Mouse (Mus musculus) embryo, embryonic 11.5 days (tissue): ENCODE data around the gene Pbx1.
A peak's percentile ranks its signal among the peaks of the same experiment; 100 is the strongest.
"Not testable (repeated sequence)": the region's sequence is repeated elsewhere in the genome, so short reads cannot be mapped to it uniquely, and the experiment has no call there.

Source experiments
- DNase-seq: peaks from one replicate; pipeline ENCODE4 v3.0.0-alpha.2; 2012; ENCODE audit warnings: low read depth, low spot score

The Pbx1 gene

GRCm38 (mm10) chr1:168432232-168432280, at the start of gene Pbx1:
TSS of gene Pbx1 (minus strand) at chr1:168432270.
- not testable (repeated sequence) for DNase-seq

GRCm38 (mm10) chr1:168479626-168480025, 47.6 kb upstream of the Pbx1 start:
- DNase-seq: no peak

- no peak for DNase-seq
Measured at GRCm38 (mm10) chr1:168478829-168479228, 46.8 kb upstream of the Pbx1 start.

DNA sequence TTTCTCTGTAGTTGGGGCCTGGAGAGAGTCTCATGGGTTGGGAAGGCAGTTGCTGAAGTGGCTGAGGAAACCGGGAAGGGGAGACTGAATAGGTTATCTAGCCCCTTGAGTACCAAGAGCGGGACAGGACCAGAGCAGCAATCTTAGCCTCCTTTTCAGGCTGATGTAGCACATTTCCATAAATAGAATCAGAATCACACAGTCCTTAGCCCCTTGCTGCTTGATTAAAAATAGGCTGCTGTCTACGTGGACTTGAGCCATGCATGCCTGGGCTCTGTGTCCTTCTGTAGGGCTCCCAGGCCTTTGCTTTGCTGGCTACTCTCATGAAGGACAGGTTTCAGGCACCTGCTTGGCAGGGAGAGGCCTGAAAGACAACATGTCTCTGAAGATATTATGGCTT, 44.8 kb upstream of the Pbx1 start:
- no peak for DNase-seq

DNA sequence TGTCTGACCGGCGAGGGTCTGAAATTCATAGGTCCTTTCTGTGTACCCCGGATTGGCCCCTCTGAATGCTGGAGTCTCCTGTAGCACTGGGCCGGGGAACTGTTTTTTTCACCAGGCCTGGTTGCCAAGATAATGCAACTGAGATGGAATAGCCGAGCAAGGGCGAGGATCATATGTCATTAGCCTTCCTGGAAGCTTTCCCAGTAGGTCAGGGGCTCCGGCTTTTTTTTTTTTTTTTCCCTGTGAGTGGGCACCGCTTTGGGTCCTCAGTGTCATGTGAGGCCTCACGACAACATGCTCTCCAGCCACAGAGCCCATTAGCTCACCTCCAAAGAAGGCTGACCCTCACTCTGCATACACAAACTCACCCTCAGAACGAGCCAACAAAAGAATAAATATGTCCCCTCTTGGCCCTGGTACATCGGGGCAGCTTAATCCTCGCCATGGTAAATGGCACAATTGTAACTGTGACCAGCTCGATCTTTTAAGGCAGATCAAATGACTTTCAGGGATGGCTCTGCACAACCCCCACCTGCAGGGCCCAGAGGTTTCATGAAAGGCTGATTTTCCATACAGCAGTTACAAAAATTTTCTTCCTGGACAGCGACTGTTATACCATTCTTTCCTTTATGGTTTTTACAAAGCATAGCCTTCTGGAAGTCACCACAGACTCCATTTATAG, 44.3 kb upstream of the Pbx1 start:
- no peak for DNase-seq

DNA sequence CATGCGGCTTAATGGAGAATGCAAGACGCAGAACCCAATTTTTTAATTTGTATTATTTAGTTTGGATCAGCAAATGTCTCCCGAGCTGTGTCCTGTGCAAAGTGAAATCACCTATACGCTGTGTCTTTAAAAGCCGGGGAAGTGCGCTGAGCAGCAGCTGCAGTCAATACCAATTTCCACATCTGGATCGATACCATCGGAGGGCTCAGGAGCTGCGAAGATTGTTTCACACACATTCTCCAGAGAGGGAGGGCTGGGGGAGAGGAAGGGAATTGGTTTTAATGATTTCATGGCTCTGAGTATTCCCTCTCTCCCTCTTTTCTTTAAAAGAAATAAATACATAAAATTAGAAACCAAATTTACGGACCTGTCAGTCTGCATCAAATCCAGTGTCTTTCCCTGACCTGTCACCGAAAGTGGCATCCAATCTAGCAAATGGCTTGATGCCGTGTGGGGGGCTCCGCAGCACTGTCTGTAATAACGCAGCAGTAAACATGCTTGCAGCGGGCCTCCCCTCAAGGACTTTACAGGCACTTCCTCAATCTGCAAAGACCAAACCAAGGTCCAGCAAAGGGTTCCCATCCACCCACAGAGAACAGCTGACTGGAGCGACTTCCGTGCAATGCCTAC, 43.6 kb upstream of the Pbx1 start:
- DNase-seq: no peak

DNA sequence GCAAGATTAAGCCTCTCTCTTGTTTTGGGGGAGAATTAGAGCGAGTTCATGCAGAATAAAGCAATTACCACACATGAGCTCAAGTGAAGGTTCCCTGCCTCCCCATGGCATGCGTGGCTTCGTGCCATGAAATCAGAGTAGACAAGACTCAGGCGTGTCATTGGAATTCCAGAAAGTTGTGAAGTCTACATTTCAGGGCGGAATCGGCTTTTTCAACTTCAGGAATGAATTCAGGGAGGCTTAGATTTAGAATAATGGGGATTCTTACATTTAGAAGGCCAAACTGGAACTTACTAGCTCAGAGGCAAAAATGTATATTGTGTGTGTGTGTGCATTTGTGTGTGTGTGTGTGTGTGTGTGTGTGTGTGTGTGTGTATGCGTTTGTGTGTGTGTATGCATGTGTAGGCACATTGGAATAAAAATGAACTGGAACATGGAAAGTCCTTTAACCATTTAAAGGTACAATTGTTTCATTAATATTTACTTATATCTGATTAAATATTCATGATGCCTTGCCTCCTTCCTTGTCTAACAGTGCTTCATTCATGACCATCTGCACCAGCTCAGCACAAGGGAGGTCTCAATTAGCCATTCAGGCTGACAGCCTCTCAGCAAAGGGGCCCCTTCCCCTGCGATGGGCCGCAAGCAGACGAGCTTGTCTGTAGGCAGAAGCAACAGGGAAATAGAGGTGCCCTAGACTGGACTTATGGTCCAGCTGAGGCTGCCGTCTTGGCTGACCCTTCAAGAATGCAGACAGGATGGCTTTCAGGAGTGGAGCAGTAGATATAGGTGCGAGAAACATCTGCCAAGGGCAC, 41.4 kb upstream of the Pbx1 start:
- no peak for DNase-seq

- no peak for DNase-seq
Measured at GRCm38 (mm10) chr1:168472545-168473254, 40.6 kb upstream of the Pbx1 start.

- no peak for DNase-seq
Measured at GRCm38 (mm10) chr1:168459426-168459825, 27.4 kb upstream of the Pbx1 start.

DNA sequence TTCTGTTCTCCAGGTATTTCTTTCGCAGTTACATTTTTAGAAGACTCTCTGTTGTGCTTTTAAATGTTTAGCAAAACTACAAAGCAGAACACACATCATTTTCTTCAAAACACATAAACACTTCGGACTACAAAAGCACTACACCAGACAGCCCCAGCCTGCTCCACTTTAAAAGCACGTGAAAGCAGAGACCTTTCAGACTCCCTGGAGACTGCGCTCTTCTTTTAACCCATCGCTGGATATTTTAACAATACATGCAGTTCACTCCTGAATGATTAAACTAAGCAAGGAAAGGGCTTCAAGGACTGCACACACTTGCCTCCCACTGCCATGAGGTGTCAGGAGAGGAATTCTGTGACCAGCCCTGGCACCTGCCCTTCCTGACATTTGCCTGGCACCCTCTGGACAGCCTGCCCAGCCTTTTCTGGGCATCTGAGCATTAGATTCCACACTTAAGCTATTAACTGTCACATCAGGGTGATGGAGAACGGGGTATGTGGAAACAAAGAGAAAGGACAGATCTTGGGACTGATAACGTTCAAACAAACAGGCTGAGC, 25.2 kb upstream of the Pbx1 start:
- DNase-seq: no peak

DNA sequence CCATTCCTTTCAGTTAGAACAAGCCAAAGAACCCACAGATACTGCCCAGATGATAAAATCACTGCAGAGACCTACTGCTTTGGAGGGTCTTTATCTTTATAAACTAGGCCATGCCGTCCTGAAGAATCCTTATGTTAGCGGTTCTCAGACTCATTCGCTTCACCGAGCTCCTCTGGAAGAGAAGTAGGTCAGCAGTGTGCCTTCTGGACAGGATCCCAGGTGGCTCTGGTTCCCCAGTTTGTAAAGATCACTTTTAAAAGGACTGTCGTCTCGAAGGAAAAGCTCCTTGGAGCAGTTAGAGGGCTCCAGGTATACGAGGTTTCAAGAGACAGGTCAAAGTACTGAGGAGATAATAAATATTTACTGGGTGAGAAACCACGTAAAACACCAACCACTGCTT, 23.1 kb upstream of the Pbx1 start:
- no peak for DNase-seq

GRCm38 (mm10) chr1:168433671-168434070, 1.6 kb upstream of the Pbx1 start:
- DNase-seq: no peak

DNA sequence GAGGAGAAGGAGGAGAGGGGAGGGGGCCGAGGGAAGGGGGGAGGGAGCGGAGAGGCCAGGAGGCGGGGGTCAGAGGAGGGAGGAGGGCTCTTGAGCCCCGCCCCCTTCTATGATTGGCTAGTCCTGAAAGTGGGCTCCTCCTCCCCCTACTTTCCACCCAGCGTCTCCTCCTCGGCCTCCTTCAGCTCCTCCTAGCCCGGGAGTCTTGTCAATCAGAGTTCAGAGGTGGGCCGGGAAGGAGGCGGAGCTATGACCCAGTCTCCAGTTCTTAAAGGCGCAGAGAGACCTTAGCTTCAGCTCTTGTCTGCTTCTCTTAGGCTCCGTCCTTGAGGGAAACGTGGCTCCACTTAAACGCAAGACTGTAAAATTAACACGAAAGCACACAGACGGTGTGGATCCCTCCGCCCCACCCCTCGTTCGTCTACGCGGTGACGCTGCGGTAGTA, 233 bp upstream of the Pbx1 start:
- DNase-seq: peak; percentile 98

DNA sequence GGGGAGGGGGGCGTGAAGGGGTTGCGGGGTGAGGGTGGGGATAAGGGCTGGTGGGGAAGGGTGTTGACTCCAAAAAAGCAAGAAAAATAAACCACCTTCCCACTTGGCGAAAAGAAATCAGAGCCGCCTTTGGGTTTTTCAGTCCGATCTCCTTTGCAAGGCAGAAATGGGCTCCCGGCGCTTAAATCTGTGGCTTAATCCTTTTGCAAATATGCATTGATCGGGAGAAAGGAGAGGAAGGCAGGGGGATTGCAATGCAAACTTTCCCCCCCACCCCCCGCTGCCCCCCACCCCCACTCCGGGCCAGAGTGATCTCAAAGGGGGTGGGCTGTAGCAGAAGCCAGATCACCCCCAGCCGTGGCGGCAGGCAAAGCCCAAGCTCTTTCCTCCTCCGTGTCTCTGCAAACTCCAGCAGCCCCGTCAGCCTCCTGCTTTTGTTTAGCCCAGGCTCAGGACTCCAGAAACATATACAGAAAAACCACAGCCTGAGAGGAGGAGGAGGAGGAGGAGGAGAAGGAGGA, 299 bp downstream of the Pbx1 start:
- no peak for DNase-seq

DNA sequence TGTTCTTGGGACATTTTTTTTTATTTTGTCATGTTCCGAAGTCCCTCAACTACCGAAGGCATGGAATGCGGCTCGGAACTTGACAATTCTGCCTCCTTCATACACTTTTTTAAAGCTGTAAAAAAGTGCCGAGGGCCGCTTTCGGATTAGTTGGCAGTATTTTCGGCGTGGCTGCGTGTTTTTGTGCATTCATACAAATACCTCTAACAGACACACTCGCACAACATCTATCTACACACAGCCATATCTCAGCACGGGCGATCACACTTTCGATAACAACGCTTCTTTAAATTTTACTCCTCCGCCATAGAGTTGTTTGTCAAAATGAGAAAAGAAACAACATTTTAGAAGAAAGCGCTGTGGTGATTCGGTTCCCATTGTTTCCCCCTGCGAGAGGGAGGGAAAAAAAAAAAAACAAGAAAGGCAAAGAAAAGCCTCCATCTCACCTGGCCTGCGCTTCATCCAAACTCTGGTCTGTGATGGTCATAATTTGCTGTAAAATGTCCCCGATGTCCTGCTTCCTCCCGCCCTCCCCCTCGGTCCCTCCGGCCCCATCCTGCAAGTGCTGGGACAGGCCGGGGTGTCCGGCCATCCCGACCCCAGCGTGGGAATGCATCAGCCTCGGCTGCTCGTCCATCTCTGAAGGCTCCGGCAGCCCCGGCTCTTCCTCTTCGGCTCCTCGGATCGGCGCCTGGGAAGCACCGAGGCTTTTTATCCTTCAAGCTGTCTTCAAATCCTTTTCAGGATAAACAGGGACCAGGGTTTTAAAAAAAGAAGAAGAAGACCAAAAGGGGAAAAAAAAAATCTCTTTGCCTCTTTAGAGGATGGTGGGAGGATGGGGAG, 981 bp downstream of the Pbx1 start:
- DNase-seq: no peak

DNA sequence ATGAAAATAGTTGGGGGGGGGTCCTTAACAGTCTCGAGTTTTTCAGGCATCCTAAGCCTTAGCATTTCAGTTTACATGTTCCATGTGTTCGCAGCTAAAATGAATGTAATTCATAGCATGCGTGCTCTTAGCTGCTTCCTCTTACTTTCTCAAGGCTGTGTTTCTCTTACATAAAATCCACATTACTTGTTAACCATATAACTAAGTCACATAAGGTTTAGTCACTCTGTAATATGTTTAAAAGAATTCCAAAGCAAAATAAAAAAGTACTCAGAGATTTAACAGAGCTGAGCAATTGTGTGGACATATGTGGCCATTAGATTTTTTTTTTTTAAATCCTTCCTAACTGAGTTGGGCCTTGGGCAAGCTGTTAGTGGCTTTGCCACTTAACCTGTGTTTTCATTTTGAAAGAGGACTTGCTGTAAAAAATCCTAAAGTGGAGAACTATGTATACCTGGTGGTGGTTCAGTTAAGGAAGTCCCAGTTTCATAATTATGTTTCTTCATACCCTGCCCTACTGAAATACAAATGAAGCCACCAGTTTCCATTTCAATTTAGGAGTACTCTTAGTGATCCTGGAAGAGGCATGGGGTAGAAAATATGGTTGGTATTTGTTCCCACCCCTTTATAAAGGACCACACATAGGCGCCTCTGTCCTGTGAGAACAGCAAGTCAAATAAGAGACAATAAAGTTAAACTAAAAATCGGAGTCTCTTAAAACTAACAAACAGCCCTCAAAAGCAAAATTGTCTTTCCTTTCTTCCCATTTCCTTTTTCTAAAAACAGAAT, 2.0 kb downstream of the Pbx1 start:
- DNase-seq: no peak

DNA sequence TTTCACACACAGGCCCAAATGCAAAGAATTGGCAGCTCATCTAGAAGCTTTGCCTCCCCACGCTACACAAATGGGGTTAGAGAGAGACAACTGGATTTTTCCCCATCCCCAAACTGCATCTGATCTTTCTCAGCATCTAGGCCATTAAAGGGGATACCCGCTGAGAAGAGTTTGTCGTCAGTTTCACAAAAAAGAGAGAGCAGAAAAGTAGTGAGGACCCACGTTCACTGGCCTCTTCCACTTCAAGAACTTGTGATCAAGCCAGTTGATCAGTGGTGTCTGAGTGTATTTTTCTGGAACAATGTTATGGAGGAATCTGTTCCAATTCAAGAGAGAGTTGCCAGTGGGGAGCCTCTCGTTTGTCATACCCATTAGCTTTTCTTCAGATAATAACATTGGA, 2.7 kb downstream of the Pbx1 start:
- no peak for DNase-seq

DNA sequence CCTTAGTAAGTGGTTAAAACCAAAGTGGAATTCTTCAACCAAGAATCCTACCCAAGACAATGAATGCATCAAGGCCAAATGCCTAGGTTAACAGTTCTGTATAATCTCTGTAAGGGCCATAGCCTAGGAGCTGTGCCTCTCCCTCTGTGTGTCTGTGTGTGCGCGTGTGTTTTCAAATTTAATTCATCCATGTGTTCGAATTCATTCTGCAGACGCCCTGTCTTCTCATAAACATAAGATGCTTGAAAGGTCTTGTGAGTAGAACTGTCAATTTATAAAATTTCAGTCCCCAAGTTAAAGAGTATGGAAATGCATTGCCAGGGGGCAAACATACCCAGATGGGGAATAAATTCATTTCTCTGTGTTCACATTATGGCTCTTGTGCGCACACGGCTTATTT, 3.8 kb downstream of the Pbx1 start:
- no peak for DNase-seq

DNA sequence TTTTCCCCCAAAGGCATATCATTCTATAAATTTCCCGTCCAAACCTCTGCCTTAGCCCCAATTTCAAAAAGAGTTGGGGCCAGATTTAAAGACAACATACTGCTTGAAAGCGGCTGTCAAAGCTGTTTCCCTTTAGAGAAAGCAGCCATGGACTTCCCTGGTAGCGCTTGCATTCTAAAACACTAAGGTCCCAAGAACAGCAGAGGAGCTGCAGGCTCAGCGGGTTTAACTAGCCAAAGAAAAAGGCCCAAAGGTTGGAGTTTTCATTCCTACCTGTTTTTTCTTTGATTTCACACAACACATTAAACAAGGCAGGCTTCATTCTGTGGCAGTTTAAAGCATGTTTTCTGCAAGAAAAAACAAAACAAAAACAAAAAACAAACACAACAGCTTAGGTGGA, 4.5 kb downstream of the Pbx1 start:
- no peak for DNase-seq

DNA sequence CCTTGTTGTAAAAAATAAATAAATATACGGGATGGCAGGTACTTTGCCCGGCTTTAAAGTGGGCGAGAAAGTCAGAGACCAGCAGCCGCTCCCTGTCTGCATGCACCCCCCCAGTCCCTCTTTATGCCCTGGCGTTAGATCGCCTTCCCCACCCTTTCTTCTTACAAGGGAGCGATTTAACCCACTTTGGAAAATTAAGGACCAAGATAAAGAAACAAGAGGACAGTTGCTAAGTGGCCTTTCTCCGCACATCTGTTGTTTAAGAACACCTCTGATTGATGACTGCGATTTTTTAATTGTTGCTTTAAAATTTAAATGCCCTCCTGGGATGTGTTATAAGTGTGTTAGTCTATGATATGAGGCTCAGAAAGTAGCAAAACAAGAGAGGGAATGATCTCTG, 5.2 kb downstream of the Pbx1 start:
- no peak for DNase-seq

DNA sequence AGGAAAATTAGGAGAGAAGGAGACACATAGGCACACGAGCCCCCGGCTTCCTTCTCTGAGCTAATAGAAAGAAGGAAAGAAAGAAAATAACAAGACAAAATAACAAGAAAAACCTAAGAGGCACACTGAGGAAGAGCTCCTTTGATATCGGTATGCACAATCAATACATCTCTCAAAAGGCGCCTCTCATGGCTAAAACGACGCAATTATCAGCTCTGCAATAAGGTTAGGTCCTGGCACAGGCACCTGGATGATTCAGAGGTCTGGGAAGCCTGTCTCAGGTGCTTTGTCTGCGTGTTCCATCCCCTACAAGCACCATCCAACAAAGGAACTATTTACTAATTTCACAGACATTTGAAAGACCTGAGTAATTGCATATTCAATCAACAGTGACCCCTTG, 5.8 kb downstream of the Pbx1 start:
- DNase-seq: no peak
